Mouse (Mus musculus) MEL (cell line): ENCODE results near the gene Dnajc10.

Experiments used
- EP300 ChIP-seq, 2 experiments: IDR thresholded peaks; 2 replicates each; pipeline ENCODE4 v1.6.1; 2011; ENCODE audit warnings: improper control_type of control experiment in 2 of 2, low read length in 2 of 2, low read depth in 1 of 2, mild to moderate bottlenecking in 1 of 2
- HCFC1 ChIP-seq: IDR thresholded peaks from 2 replicates; pipeline ENCODE4 v1.6.1; 2012; ENCODE audit warnings: low read depth, mild to moderate bottlenecking, inconsistent platforms, low read length, improper control_type of control experiment, moderate library complexity

GRCm38 (mm10) chr2:80310772-80311171, 4.5 kb upstream of the Dnajc10 start:
- peak; percentile 33 to 66; a peak in 3 of 4 replicates for TF ChIP-seq EP300 (IDR thresholded peaks at IDR 0.05; ENCODE audit: low read depth in 1 of 2, low read length in 2 of 2)
- TF ChIP-seq HCFC1 = no peak
